Mouse (Mus musculus) lung, postnatal 0 days (tissue): Measurements from ENCODE around the gene Slc26a3. TPM values are rescaled to one million over a fixed set of nuclear protein-coding genes. Genes with fewer than 3 reads are reported as not detected.

ENCODE experiments used
- ATAC-seq: fragments of 200-750 bp; cut with Nextera tagmentation; 2 replicates; pipeline ENCODE4 v1.8.0; 2017; ENCODE audit warnings: moderate library complexity
- DNase-seq: peaks from one replicate; pipeline ENCODE4 v3.0.0-alpha.2; 2016; ENCODE audit warnings: low spot score
- H3K27ac ChIP-seq: fragments of 300-500 bp; sonication (generic); 2 replicates; pipeline ENCODE4 v1.5.1; 2014; ENCODE audit warnings: antibody characterized with exemption, mild to moderate bottlenecking, low read length, mixed read lengths
- H3K27me3 ChIP-seq: fragments of 300-500 bp; sonication (generic); replicated peaks from 2 replicates; pipeline ENCODE4 v1.6.1; 2014; ENCODE audit warnings: low read length, mixed read lengths; ENCODE audit not compliant: insufficient read depth
- H3K36me3 ChIP-seq: fragments of 300-500 bp; sonication (generic); 2 replicates; pipeline ENCODE4 v1.6.1; 2014; ENCODE audit warnings: low read length, mixed read lengths; ENCODE audit not compliant: insufficient read depth
- H3K4me1 ChIP-seq: fragments of 300-500 bp; sonication (generic); 2 replicates; pipeline ENCODE4 v1.6.1; 2014; ENCODE audit warnings: antibody characterized with exemption, low read depth, low read length, mixed read lengths; ENCODE audit not compliant: insufficient read depth
- H3K4me2 ChIP-seq: fragments of 300-500 bp; sonication (generic); replicated peaks from 2 replicates; pipeline ENCODE4 v1.6.1; 2014; ENCODE audit warnings: low read depth, mild to moderate bottlenecking, low read length, moderate library complexity, mixed read lengths
- H3K4me3 ChIP-seq: fragments of 300-500 bp; sonication (generic); 2 replicates; pipeline ENCODE4 v1.5.1; 2014; ENCODE audit warnings: low read depth, low read length
- H3K9ac ChIP-seq: fragments of 300-500 bp; sonication (generic); replicated peaks from 2 replicates; pipeline ENCODE4 v1.6.1; 2014; ENCODE audit warnings: low read depth, mild to moderate bottlenecking
- H3K9me3 ChIP-seq: fragments of 300-500 bp; sonication (generic); 2 replicates; pipeline ENCODE4 v1.6.1; 2016; ENCODE audit warnings: low read length, mixed read lengths
- CTCF ChIP-seq: IDR thresholded peaks from 2 replicates; pipeline ENCODE4 v1.5.1; 2016; ENCODE audit warnings: antibody characterized with exemption, mild to moderate bottlenecking
- EP300 ChIP-seq: IDR thresholded peaks from 2 replicates; pipeline ENCODE4 v1.6.1; 2016; ENCODE audit warnings: antibody characterized with exemption, mild to moderate bottlenecking, control low read depth
- WGBS: fragments of 180-500 bp; shearing (Covaris S2); extraction: QIAGEN DNeasy Blood & Tissue Kit; methylation state at CpG from one replicate; pipeline ENCODE4 v1.1.7; 2014; 5-methylcytosine and 5-hydroxymethylcytosine counted together
- polyA plus RNA-seq: library from polyadenylated mRNA; unstranded; fragments of >200 nt; fragmentation: Nextera tagmentation; extraction: Ambion mirVana; gene quantifications from 2 replicates; pipeline ENCODE4 v1.2.1, GENCODE M21; 2015

Gene Slc26a3
- polyA plus RNA-seq, 1 experiment from 2014 or later: not detected

DNA sequence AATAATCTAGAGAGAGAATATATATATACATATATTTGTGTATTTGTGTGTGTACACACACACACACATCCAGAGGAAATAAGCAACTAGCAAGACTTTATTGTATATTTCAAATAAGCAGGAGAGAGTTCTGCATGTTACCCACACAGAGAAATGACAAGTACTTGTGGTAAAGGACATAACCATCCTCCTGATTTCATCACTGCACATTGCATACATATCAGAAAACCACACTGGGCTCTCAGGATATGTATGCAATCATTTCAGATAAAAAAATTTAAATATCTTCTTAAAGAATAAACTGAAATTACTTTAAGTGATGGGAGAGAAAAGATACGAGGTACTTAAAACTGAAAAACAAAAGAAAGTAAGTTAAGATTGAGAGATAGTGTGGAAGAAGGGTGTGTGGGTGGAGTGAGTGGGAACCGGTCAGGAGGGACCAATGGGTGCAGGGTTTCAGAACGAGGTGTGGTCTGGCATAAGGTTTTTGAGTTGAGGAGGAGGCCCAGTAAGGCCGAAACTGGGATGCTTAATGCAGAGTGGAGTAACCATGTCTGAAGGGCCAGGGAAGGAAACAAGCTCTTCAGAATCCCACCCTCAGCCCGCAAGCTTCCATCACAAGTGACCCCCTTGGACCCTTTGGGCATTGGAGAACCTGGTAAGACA lies 14.0 kb downstream of the Slc26a3 start:
- Histone ChIP-seq H3K27me3 (no peaks in the 10 kb centered on the region), H3K4me3 (no peak overlapping the region), H3K36me3 (no peaks in the 10 kb centered on the region), H3K4me1 (no peaks in the 10 kb centered on the region), H3K9me3 (no peaks in the 10 kb centered on the region), H3K27ac (no peak overlapping the region), H3K9ac (no peak overlapping the region), H3K4me2 (no peak overlapping the region)
- no peak for DNase-seq
- TF ChIP-seq CTCF (no peak), EP300 (no peak)
- 61% methylated on average over 5 of the region's 5 CpGs for WGBS
- ATAC-seq: no peak

DNA sequence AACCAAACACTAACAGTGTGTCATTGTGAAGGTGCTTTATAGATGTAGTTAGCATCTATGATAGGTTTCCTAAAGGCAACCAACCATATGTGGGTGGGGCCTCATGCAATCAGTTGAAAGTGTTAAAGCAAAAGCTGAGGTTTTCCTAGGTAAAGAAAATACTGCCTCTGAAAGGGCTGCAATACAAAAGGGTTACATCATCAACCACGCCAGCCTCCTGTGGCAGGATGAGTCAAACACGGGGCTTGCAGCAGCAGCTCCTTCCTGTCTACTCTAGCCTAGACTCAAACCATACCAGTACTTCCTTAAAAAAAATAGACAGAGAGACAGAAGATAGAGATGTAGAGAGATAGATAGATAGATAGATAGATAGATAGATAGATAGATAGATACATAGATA lies 25.3 kb downstream of the Slc26a3 start:
- H3K9ac ChIP-seq: no peak overlapping the region
- 61% methylated on average over 2 of the region's 2 CpGs for WGBS
- no peak for TF ChIP-seq CTCF
- TF ChIP-seq EP300: no peak
- no peaks in the 10 kb centered on the region for H3K9me3 ChIP-seq
- no peak overlapping the region for H3K4me2 ChIP-seq
- no peak overlapping the region for H3K27ac ChIP-seq
- no peak for ATAC-seq
- DNase-seq: no peak
- H3K4me1 ChIP-seq: no peaks in the 10 kb centered on the region
- no peaks in the 10 kb centered on the region for H3K27me3 ChIP-seq
- H3K4me3 ChIP-seq: no peak overlapping the region
- no peaks in the 10 kb centered on the region for H3K36me3 ChIP-seq

DNA sequence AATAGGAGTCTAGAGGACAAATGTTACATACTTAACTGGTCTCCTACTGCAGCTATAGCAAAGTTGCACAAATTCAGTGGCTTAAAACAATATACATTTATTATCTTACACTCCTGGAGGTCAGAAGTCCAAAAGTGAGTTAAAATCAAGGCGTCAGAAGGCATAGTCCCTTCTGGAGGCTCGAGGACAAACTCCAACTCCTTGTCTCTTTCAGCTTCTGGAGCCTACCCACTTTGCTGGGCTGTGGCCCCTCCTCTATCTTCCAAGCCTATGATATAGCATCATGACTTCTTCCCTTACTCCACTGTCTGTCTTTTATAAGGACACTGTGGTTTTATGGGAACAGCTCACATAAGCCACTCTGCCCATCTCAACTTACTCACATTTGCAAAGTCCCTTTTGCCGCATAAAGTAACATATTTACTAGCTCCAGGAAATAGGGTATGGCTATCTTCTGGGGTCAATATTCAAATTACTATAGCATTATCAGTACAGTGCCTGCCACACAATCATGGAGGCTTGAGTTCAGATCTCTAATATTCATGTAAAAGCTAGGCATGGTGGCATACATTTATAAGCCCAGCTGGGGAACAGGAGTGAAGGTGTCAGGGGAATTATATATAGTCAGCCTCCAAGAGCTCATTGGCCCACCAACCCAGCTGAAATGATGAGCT lies 31.4 kb downstream of the Slc26a3 start:
- ATAC-seq (no peak), DNase-seq (no peak)
- Histone ChIP-seq H3K4me3 (no peak overlapping the region), H3K27me3 (no peaks in the 10 kb centered on the region), H3K9me3 (no peaks in the 10 kb centered on the region), H3K27ac (no peak overlapping the region), H3K9ac (no peak overlapping the region), H3K4me2 (no peak overlapping the region), H3K4me1 (no peaks in the 10 kb centered on the region), H3K36me3 (no peaks in the 10 kb centered on the region)
- WGBS: 65% methylated on average over 3 of the region's 3 CpGs
- no peak for TF ChIP-seq EP300
- no peak for TF ChIP-seq CTCF

DNA sequence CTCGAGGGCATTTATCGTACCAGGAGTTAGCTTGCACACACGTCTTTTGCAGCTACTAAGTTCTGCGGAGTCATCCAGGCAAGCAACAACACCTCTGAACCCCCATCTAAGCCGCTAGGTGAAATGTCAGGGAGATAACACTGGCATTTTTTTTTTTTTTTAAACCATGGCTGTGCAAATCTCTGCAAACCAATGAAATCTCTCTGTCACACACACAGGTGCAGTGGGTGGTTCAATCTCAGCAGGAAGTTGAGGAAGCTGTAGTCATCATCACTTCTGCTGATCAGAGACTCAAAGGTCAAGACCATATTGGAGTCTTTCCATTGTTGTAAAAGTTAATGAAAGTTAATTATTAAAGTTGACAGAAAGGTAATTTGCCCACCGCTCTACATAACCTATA lies 47.1 kb downstream of the Slc26a3 start:
- Histone ChIP-seq H3K4me2 (0 out of 2 replicates have a peak overlapping the region, but pooled peaks have one; percentile 6), H3K36me3 (no peaks in the 10 kb centered on the region), H3K4me3 (no peak overlapping the region), H3K4me1 (no peaks in the 10 kb centered on the region), H3K27ac (no peak overlapping the region), H3K9ac (no peak overlapping the region), H3K9me3 (no peaks in the 10 kb centered on the region), H3K27me3 (no peaks in the 10 kb centered on the region)
- 36% methylated on average over 6 of the region's 6 CpGs for WGBS
- no peak for ATAC-seq
- TF ChIP-seq EP300 (no peak), CTCF (no peak)
- DNase-seq: no peak

DNA sequence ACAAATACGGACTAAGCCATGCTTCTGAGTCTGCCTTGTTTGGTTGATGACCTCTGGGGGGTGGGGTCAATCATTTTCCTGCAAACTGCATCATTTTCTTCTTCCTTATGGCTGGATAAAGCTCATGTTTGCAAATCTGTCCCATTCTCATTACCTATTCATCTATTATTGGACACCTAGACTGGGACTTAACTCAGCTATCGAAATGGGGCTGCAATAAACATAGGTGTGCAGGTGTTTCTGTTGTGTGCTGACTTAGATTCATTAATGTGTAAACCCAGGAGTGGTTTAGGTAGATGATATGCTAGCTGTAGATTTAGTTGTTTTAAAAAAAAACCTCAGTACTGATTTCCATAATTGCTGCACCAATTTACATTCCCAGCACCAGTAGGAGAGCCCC lies 48.9 kb downstream of the Slc26a3 start:
- H3K27me3 ChIP-seq: no peaks in the 10 kb centered on the region
- TF ChIP-seq EP300: no peak
- no peak for TF ChIP-seq CTCF
- 64% methylated on average over 2 of the region's 2 CpGs for WGBS
- H3K4me3 ChIP-seq: no peak overlapping the region
- DNase-seq (no peak), ATAC-seq (no peak)
- peaks cover 4% of the 10 kb centered on the region; the same call in 1 of the 2 replicates for H3K4me1 ChIP-seq
- H3K9ac ChIP-seq: no peak overlapping the region
- no peak overlapping the region for H3K27ac ChIP-seq
- H3K4me2 ChIP-seq: no peak overlapping the region
- no peaks in the 10 kb centered on the region for H3K9me3 ChIP-seq
- no peaks in the 10 kb centered on the region for H3K36me3 ChIP-seq

DNA sequence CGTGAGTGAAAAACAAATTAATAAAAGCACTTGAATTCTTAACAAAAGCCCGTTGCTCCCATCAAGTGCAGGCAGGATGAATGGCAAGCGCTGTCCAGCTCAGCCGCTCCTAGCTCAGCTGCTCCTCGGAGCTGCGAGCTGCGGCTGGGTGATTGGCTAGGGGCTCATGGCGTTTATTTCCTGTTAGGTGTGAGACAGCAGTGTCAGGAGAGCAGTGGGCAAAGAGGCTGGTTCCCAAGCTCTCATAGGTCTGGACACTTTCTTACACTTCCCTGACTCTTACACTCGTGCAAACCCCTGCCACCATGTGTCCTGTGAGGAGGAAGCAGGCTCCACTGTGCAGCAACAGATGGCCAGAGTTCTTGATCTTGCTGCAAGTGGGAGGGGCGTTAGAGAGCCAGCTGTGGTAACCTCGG lies 53.5 kb downstream of the Slc26a3 start:
- DNase-seq (peak; percentile 50), ATAC-seq (peak; percentile 76)
- H3K4me3 ChIP-seq: no peak overlapping the region

More for the DNA sequence above, 53.5 kb downstream of the Slc26a3 start:
- Histone ChIP-seq H3K36me3 (no peaks in the 10 kb centered on the region), H3K4me2 (peak overlapping the region; percentile 37), H3K4me1 (peaks cover 4% of the 10 kb centered on the region; the same call in 1 of the 2 replicates), H3K9ac (no peak overlapping the region), H3K27me3 (no peaks in the 10 kb centered on the region), H3K9me3 (no peaks in the 10 kb centered on the region), H3K27ac (no peak overlapping the region)
- 2% methylated on average over 11 of the region's 11 CpGs for WGBS
- TF ChIP-seq EP300: no peak
- TF ChIP-seq CTCF: 0 out of 2 replicates have a peak, but pooled peaks have one; percentile 21
